Mouse (Mus musculus) kidney, adult 2 months (tissue): ENCODE measurements around the gene St3gal4.

ENCODE experiments used
- CTCF ChIP-seq: fragments of 200-500 bp; conservative IDR thresholded peaks from 2 replicates; pipeline ENCODE4 v1.5.1; 2011; ENCODE audit warnings: low read depth, mild to moderate bottlenecking, control low read depth, low read length, moderate library complexity, mixed read lengths; ENCODE audit not compliant: insufficient read depth, insufficient read length
- POLR2A ChIP-seq: fragments of 200-500 bp; IDR thresholded peaks from one replicate; pipeline ENCODE4 v1.6.1; 2011; ENCODE audit warnings: low read depth, low read length, control low read depth

DNA sequence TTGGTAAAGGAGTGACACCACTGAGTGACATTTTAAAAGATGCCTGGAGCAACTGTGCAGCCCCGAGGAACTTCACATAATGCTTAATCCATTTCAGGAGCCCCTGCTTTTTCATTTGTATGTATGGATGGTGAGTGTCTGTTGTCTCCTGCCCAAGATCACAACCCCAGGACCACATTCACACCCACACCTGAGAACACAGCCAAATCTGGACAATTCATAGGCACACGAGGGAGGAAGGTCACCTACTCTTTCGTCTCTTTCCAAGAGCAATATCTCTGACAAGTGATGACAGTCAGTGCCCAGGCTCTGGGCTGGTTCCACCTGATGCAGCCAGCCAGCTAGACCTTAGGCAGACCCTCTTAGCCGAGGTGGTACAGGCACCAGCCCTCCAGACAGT is 14.4 kb downstream of the St3gal4 start:
- TF ChIP-seq CTCF, result no peak
- no peak for TF ChIP-seq POLR2A
